Mouse (Mus musculus) CH12.LX (cell line): ENCODE data around the gene Stap2. TPM values are rescaled to one million over a fixed set of nuclear protein-coding genes. Genes with fewer than 3 reads are reported as not detected.

Experiments
- DNase-seq: peaks from one replicate; pipeline ENCODE4 v3.0.0-alpha.2; 2013; ENCODE audit errors: extremely low read depth
- H3K27ac ChIP-seq: 2 replicates; pipeline ENCODE4 v1.5.1; 2012; ENCODE audit warnings: low read depth, mild to moderate bottlenecking, control low read depth, moderate library complexity; ENCODE audit not compliant: insufficient read depth
- H3K27me3 ChIP-seq: replicated peaks from 2 replicates; pipeline ENCODE3; 2012; ENCODE audit warnings: inconsistent platforms
- H3K36me3 ChIP-seq, 2 experiments: replicated peaks in 1 of 2; 2 replicates each; pipeline versions ENCODE3 to v1.6.1; 2012; ENCODE audit warnings: inconsistent platforms in 1 of 2, low read length in 1 of 2, mild to moderate bottlenecking in 1 of 2, mixed read lengths in 1 of 2, moderate library complexity in 1 of 2; ENCODE audit not compliant: control insufficient read depth in 1 of 2, insufficient read depth in 1 of 2
- H3K4me1 ChIP-seq, 2 experiments: 2 replicates each; pipeline ENCODE4 v1.6.1; 2012; ENCODE audit warnings: inconsistent platforms in 1 of 2, moderate library complexity in 1 of 2; ENCODE audit not compliant: insufficient read depth in 2 of 2, control insufficient read depth in 1 of 2
- H3K4me2 ChIP-seq: 2 replicates; pipeline ENCODE4 v1.6.1; 2012; ENCODE audit warnings: low read depth, mild to moderate bottlenecking, control low read depth; ENCODE audit not compliant: poor library complexity, insufficient read depth, severe bottlenecking
- H3K4me3 ChIP-seq, 3 experiments: fragments of 150-350 bp in 1 of 3; sonication (generic) in 1 of 3; replicated peaks in 1 of 3; 2 replicates each; pipeline versions ENCODE3 to v1.5.1; 2011 to 2012; ENCODE audit warnings: low read depth in 2 of 3, low read length in 2 of 3, mild to moderate bottlenecking in 2 of 3, moderate library complexity in 2 of 3, control low read depth in 1 of 3, improper control_type of control experiment in 1 of 3, inconsistent platforms in 1 of 3, mixed read lengths in 1 of 3; ENCODE audit not compliant: poor library complexity in 1 of 3
- H3K79me2 ChIP-seq: replicated peaks from 2 replicates; pipeline ENCODE4 v1.6.1; 2012; ENCODE audit warnings: mild to moderate bottlenecking, moderate library complexity; ENCODE audit not compliant: control insufficient read depth, poor library complexity, insufficient read depth, severe bottlenecking; ENCODE audit errors: extremely low read depth
- H3K9ac ChIP-seq: 2 replicates; pipeline ENCODE4 v1.6.1; 2012; ENCODE audit warnings: low read depth, mild to moderate bottlenecking, control low read depth, moderate library complexity; ENCODE audit not compliant: insufficient read depth
- H3K9me3 ChIP-seq: replicated peaks from 2 replicates; pipeline ENCODE3; 2012; ENCODE audit warnings: low read length, inconsistent platforms, mixed read lengths
- BHLHE40 ChIP-seq: IDR thresholded peaks from 2 replicates; pipeline ENCODE4 v1.6.1; 2011; ENCODE audit warnings: mild to moderate bottlenecking, low read depth, low read length, improper control_type of control experiment
- CHD1 ChIP-seq: IDR thresholded peaks from 2 replicates; pipeline ENCODE4 v1.6.1; 2012; ENCODE audit warnings: low read depth, low read length, improper control_type of control experiment, inconsistent platforms
- CHD2 ChIP-seq: IDR thresholded peaks from 2 replicates; pipeline ENCODE4 v1.6.1; 2011; ENCODE audit warnings: low read length, improper control_type of control experiment
- E2F4 ChIP-seq: IDR thresholded peaks from 2 replicates; pipeline ENCODE4 v1.6.1; 2011; ENCODE audit warnings: low read depth, low read length, improper control_type of control experiment; ENCODE audit not compliant: insufficient replicate concordance
- ELF1 ChIP-seq: IDR thresholded peaks from 2 replicates; pipeline ENCODE4 v1.6.1; 2014; ENCODE audit warnings: low read depth, mild to moderate bottlenecking, inconsistent platforms, low read length, improper control_type of control experiment
- EP300 ChIP-seq: IDR thresholded peaks from 2 replicates; pipeline ENCODE4 v1.6.1; 2011; ENCODE audit warnings: low read length, improper control_type of control experiment
- ETS1 ChIP-seq: conservative IDR thresholded peaks from 2 replicates; pipeline ENCODE4 v1.6.1; 2012; ENCODE audit warnings: low read depth, mild to moderate bottlenecking, inconsistent platforms, low read length, improper control_type of control experiment, moderate library complexity
- GABPA ChIP-seq: IDR thresholded peaks from 2 replicates; pipeline ENCODE4 v1.6.1; 2012; ENCODE audit warnings: low read depth, low read length, improper control_type of control experiment, inconsistent platforms; ENCODE audit not compliant: insufficient replicate concordance
- HCFC1 ChIP-seq: IDR thresholded peaks from 2 replicates; pipeline ENCODE4 v1.6.1; 2012; ENCODE audit warnings: low read depth, mild to moderate bottlenecking, inconsistent platforms, low read length, improper control_type of control experiment
- IRF4 ChIP-seq: IDR thresholded peaks from 2 replicates; pipeline ENCODE4 v1.6.1; 2014; ENCODE audit warnings: low read depth, mild to moderate bottlenecking, inconsistent platforms, low read length, improper control_type of control experiment
- JUND ChIP-seq: conservative IDR thresholded peaks from 2 replicates; pipeline ENCODE4 v1.6.1; 2011; ENCODE audit warnings: low read depth, low read length, improper control_type of control experiment
- MAFK ChIP-seq: IDR thresholded peaks from 2 replicates; pipeline ENCODE4 v1.6.1; 2011; ENCODE audit warnings: low read length, improper control_type of control experiment; ENCODE audit not compliant: insufficient replicate concordance
- MAZ ChIP-seq: IDR thresholded peaks from 2 replicates; pipeline ENCODE4 v1.6.1; 2012; ENCODE audit warnings: low read depth, mild to moderate bottlenecking, inconsistent platforms, low read length, improper control_type of control experiment, moderate library complexity
- MEF2A ChIP-seq: IDR thresholded peaks from 2 replicates; pipeline ENCODE4 v1.6.1; 2014; ENCODE audit warnings: low read depth, mild to moderate bottlenecking, inconsistent platforms, low read length, improper control_type of control experiment, borderline replicate concordance
- MXI1 ChIP-seq: IDR thresholded peaks from 2 replicates; pipeline ENCODE4 v1.6.1; 2011; ENCODE audit warnings: mild to moderate bottlenecking, low read depth, low read length, improper control_type of control experiment
- MYC ChIP-seq: IDR thresholded peaks from 2 replicates; pipeline ENCODE4 v1.6.1; 2011; ENCODE audit warnings: low read depth, mild to moderate bottlenecking, improper control_type of control experiment, low read length
- NELFE ChIP-seq: IDR thresholded peaks from 2 replicates; pipeline ENCODE4 v1.6.1; 2011; ENCODE audit warnings: low read depth, low read length, improper control_type of control experiment
- NRF1 ChIP-seq: IDR thresholded peaks from 2 replicates; pipeline ENCODE4 v1.6.1; 2014; ENCODE audit warnings: low read depth, mild to moderate bottlenecking, inconsistent platforms, low read length, improper control_type of control experiment, moderate library complexity
- POLR2A ChIP-seq: IDR thresholded peaks from 2 replicates; pipeline ENCODE4 v1.6.1; 2011; ENCODE audit warnings: low read depth, mild to moderate bottlenecking, improper control_type of control experiment, low read length
- POLR2AphosphoS2 ChIP-seq: IDR thresholded peaks from 2 replicates; pipeline ENCODE4 v1.6.1; 2011; ENCODE audit warnings: low read depth, low read length, improper control_type of control experiment
- RCOR1 ChIP-seq: conservative IDR thresholded peaks from 2 replicates; pipeline ENCODE4 v1.6.1; 2012; ENCODE audit warnings: low read depth, mild to moderate bottlenecking, inconsistent platforms, low read length, improper control_type of control experiment
- SIN3A ChIP-seq: IDR thresholded peaks from 2 replicates; pipeline ENCODE4 v1.6.1; 2012; ENCODE audit warnings: low read length, improper control_type of control experiment, inconsistent platforms
- TBP ChIP-seq: conservative IDR thresholded peaks from 2 replicates; pipeline ENCODE4 v1.6.1; 2011; ENCODE audit warnings: low read depth, low read length, improper control_type of control experiment
- TCF12 ChIP-seq: IDR thresholded peaks from 2 replicates; pipeline ENCODE4 v1.6.1; 2014; ENCODE audit warnings: low read depth, mild to moderate bottlenecking, inconsistent platforms, low read length, improper control_type of control experiment
- ZC3H11A ChIP-seq: IDR thresholded peaks from 2 replicates; pipeline ENCODE4 v1.6.1; 2012; ENCODE audit warnings: low read depth, mild to moderate bottlenecking, inconsistent platforms, low read length, improper control_type of control experiment
- ZKSCAN1 ChIP-seq: IDR thresholded peaks from 2 replicates; pipeline ENCODE4 v1.6.1; 2012; ENCODE audit warnings: low read depth, inconsistent platforms, low read length, improper control_type of control experiment, borderline replicate concordance
- ZMIZ1 ChIP-seq: IDR thresholded peaks from 2 replicates; pipeline ENCODE4 v1.6.1; 2012; ENCODE audit warnings: low read depth, mild to moderate bottlenecking, inconsistent platforms, low read length, improper control_type of control experiment
- dilution Hi-C: fragments of 300-500 bp; cut with MboI; formaldehyde crosslinking; loops from 2 replicates; pipeline ENCODE4 v1.14.3; 2020; ENCODE audit warnings: low sequenced_read_pairs; ENCODE audit not compliant: extremely low pct_unique_long_range_greater_than_20kb, extremely low pct_ligation_motif_present
- in situ Hi-C: fragments of 300-500 bp; cut with MboI; formaldehyde crosslinking; loops from 3 replicates; pipeline ENCODE4 v1.14.3; 2019; ENCODE audit warnings: low sequenced_read_pairs, low pct_ligation_motif_present, low pct_unique_long_range_greater_than_20kb, mixed read lengths
- polyA plus RNA-seq: library from polyadenylated mRNA; unstranded; fragments of >175 nt; gene quantifications from 2 replicates; pipeline ENCODE4 v1.2.1, GENCODE M21; 2012; ENCODE audit warnings: low read depth; ENCODE audit not compliant: insufficient read length
- total RNA-seq, 2 experiments: library from RNA; depleted of rRNA; stranded (reverse); fragments of 300-350 nt in 1 of 2; fragments of >200 nt in 1 of 2; gene quantifications; 2 replicates each; pipeline ENCODE4 v1.2.3; 2012 to 2014

Gene Stap2
- total and polyA plus RNA-seq, 3 experiments, result 0.51 to 3.2 (median 0.52) TPM

GRCm38 (mm10) chr17:55953751-55954150 is 51.6 kb downstream of the Stap2 start:
- Histone ChIP-seq H3K36me3 (peaks cover 28 to 37% of the 10 kb centered on the region in 2 experiments), H3K27me3 (no peaks in the 10 kb centered on the region), H3K9me3 (no peaks in the 10 kb centered on the region), H3K4me2 (peak overlapping the region; percentile 81), H3K4me1 (peaks cover 30 to 62% of the 10 kb centered on the region in 2 experiments), H3K79me2 (peaks cover 32% of the 10 kb centered on the region), H3K9ac (peak overlapping the region; percentile 69), H3K27ac (peak overlapping the region; percentile 76), H3K4me3 (peak overlapping the region; percentile 68 to 75 (median 72))
- dilution Hi-C loops, result no loop called here
- TF ChIP-seq ZC3H11A (no peak), BHLHE40 (no peak), IRF4 (no peak), EP300 (no peak), CHD1 (no peak), HCFC1 (no peak), POLR2A (no peak), GABPA (no peak), ELF1 (no peak), MYC (no peak), CHD2 (no peak)
- in situ Hi-C loops, result loop anchor here (10.0 kb wide), 1 partner anchor 59 kb away; the partner anchor contains the start of gene Zfp959
- no peak for DNase-seq

DNA sequence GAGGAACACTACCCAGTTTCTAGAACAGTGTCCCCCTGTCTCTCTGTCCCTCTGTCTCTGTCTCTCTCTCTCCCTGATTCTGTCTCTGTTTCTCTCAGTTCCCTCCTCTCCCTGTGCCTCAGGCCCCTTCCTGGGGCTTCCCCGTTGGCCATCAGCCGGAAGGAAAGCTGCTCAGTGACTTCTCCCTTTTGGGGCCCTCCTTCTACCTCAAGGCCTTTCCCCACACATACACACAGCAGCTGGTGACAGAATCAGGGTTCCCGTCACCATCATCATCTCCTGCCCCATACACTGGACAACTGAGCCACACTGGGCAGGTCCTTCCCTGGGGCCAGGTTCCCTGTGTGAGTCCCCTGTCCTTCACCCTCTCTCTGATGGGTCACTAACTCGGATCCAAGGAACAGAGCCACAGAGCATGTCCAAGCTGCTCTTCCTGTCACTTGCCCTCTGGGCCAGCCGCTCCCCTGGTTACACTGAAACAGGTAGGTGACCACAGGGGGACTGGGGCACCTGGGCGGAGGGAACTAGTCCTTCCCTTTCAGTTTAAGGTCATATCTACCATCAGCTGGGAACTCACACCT is 52.8 kb downstream of the Stap2 start, which contains the start of gene Ebi3:
Ebi3 (plus strand) TSS at position 194 of the 581 bp plus-strand sequence.
- peak within 1 kb of the TSS; percentile 42 for H3K4me2 ChIP-seq
- H3K4me3 ChIP-seq, result peak within 1 kb of the TSS; percentile 68 to 75 (median 72)
- peaks cover 32% of the 10 kb centered on the region for H3K79me2 ChIP-seq
- no peaks in the 10 kb centered on the region for H3K9me3 ChIP-seq
- TF ChIP-seq IRF4, result peak; percentile 91
- peak; percentile 64; the same call in 1 of the 2 replicates for TF ChIP-seq MAZ
- TF ChIP-seq ZKSCAN1, result no peak
- TF ChIP-seq EP300, result peak; percentile 94
- TF ChIP-seq TCF12, result peak; percentile 96
- TF ChIP-seq ETS1, result peak; percentile 90
- TF ChIP-seq JUND, result no peak
- peak; percentile 83 for TF ChIP-seq MEF2A
- no peak for TF ChIP-seq RCOR1
- TF ChIP-seq SIN3A, result peak; percentile 91
- TF ChIP-seq HCFC1, result peak; percentile 43
- peak; percentile 84; the same call in 1 of the 2 replicates for TF ChIP-seq ZMIZ1
- no peak; the same call in 1 of the 2 replicates for TF ChIP-seq TBP
- TF ChIP-seq CHD2, result peak; percentile 58; the same call in 1 of the 2 replicates
- TF ChIP-seq NELFE, result peak; percentile 73; the same call in 1 of the 2 replicates
- TF ChIP-seq BHLHE40, result peak; percentile 73
- 0 out of 2 replicates have a peak, but pooled peaks have one; percentile 2 for TF ChIP-seq MAFK
- TF ChIP-seq NRF1, result peak; percentile 40; the same call in 1 of the 2 replicates
- TF ChIP-seq MXI1, result peak; percentile 70; the same call in 1 of the 2 replicates
- no peak for TF ChIP-seq E2F4
- peak; percentile 59; the same call in 1 of the 2 replicates for TF ChIP-seq ELF1
- peak; percentile 64; the same call in 1 of the 2 replicates for TF ChIP-seq POLR2AphosphoS2
- TF ChIP-seq POLR2A, result peak; percentile 64
- H3K9ac ChIP-seq, result peak within 1 kb of the TSS; percentile 69
- in situ Hi-C loops (loop anchor here (10.0 kb wide), 1 partner anchor 58 kb away; the partner anchor contains the start of gene Zfp959), dilution Hi-C loops (no loop called here)
- peaks cover 27 to 34% of the 10 kb centered on the region in 2 experiments for H3K36me3 ChIP-seq
- DNase-seq, result peak; percentile 85
- peaks cover 36 to 65% of the 10 kb centered on the region in 2 experiments for H3K4me1 ChIP-seq
- H3K27ac ChIP-seq, result peak within 1 kb of the TSS; percentile 97
- H3K27me3 ChIP-seq, result no peaks in the 10 kb centered on the region
